Mouse (Mus musculus) C2C12 (cell line): Measurements from ENCODE around the gene Ccl3.

Source experiments
- CTCF ChIP-seq: IDR thresholded peaks from one replicate; pipeline ENCODE4 v1.5.1; 2011; ENCODE audit not compliant: control insufficient read depth, insufficient read depth, insufficient read length
- MYOD1 ChIP-seq: IDR thresholded peaks from one replicate; pipeline ENCODE4 v1.6.1; 2011; ENCODE audit warnings: low read depth; ENCODE audit not compliant: control insufficient read depth, insufficient read length
- MYOG ChIP-seq: IDR thresholded peaks from one replicate; pipeline ENCODE4 v1.6.1; 2011; ENCODE audit not compliant: control insufficient read depth, insufficient read length; ENCODE audit errors: extremely low read depth

GRCm38 (mm10) chr11:83603399-83603798, 45.8 kb downstream of the Ccl3 start:
- TF ChIP-seq CTCF, result no peak
- TF ChIP-seq MYOD1, result no peak
- no peak for TF ChIP-seq MYOG
